ENCODE assay signal across 8 mouse cellular contexts in genomic region chr5:24603431-24604010, GRCm38 (mm10). TPM values are rescaled to one million over a fixed set of nuclear protein-coding genes. Genes with fewer than 3 reads are reported as not detected.
DNase-seq lines count a peak whose midpoint lies in the region; ATAC-seq and TF ChIP-seq lines count a peak whose summit lies in the region.

No protein-coding gene starts in this region.

- peak overlapping the region; percentile 94; the same call in 1 of the 2 replicates for H3K9ac ChIP-seq in limb, embryonic 13.5 days

- 55% methylated on average over 8 of the region's 8 CpGs for WGBS in limb, embryonic 13.5 days

- H3K27ac ChIP-seq in testis, adult 2 months (ENCODE audit: control insufficient read depth, insufficient read depth, low read depth, low read length): peak overlapping the region; percentile 14
- peak overlapping the region; percentile 100 for H3K27ac ChIP-seq in limb, embryonic 13.5 days

- no peaks in the 10 kb centered on the region for H3K27me3 ChIP-seq in testis, adult 2 months (ENCODE audit: control insufficient read depth, insufficient read depth, low read length)
- no peaks in the 10 kb centered on the region for H3K27me3 ChIP-seq in limb, embryonic 13.5 days

- no peaks in the 10 kb centered on the region for H3K9me3 ChIP-seq in limb, embryonic 13.5 days

- DNase-seq in cerebellum, adult 9-11 months: peak; percentile 62
- no peak for DNase-seq in cerebellum, adult 18-20 months
- DNase-seq in testis, postnatal 10 days (ENCODE audit: low spot score): no peak
- DNase-seq in ovary, postnatal 10 days (ENCODE audit: low spot score): no peak
- DNase-seq in embryo, embryonic 11 days: no peak
- DNase-seq in urinary bladder, postnatal 10 days (ENCODE audit: low spot score): no peak

- no peak for TF ChIP-seq CTCF in testis, adult 2 months (IDR thresholded peaks at IDR 0.05; ENCODE audit: control insufficient read depth, insufficient read depth, insufficient replicate concordance, low read depth, low read length)

- H3K4me1 ChIP-seq in testis, adult 2 months (ENCODE audit: control insufficient read depth, insufficient read depth, low read length): peaks cover 27% of the 10 kb centered on the region
- H3K4me1 ChIP-seq in limb, embryonic 13.5 days: peaks cover 67% of the 10 kb centered on the region

- H3K36me3 ChIP-seq in testis, adult 2 months (ENCODE audit: control insufficient read depth, insufficient read depth, low read length): no peaks in the 10 kb centered on the region
- H3K36me3 ChIP-seq in limb, embryonic 13.5 days: no peaks in the 10 kb centered on the region

- H3K4me2 ChIP-seq in limb, embryonic 13.5 days (replicated peaks): peak overlapping the region; percentile 92

- no peak for ATAC-seq in limb, embryonic 13.5 days (ENCODE audit: low FRiP score, low read depth)

- no peak for TF ChIP-seq POLR2A in testis, adult 2 months (IDR thresholded peaks at IDR 0.05; ENCODE audit: control insufficient read depth, low read depth, low read length)

- no peak overlapping the region for H3K4me3 ChIP-seq in testis, adult 2 months (ENCODE audit: control insufficient read depth, low read depth, low read length)
- H3K4me3 ChIP-seq in limb, embryonic 13.5 days: peak overlapping the region; percentile 72

RNA-seq across cellular contexts. Expression of gene Chpf2, which starts 17.0 kb away (rescaled TPM):
- 9.1 and 12.4 TPM in 2 replicates for polyA plus RNA-seq in testis, adult 2 months (2012; rRNA removed)
- polyA plus RNA-seq in limb, embryonic 13.5 days (2015; fragmentation: Nextera tagmentation; extraction: Ambion mirVana): 31.6 and 33.3 TPM in 2 replicates

RNA-seq across cellular contexts. Expression of gene Smarcd3, which starts 20.7 kb away (rescaled TPM):
- 5.0 and 16.5 TPM in 2 replicates for polyA plus RNA-seq in testis, adult 2 months (2012; rRNA removed)
- 51.2 and 51.3 TPM in 2 replicates for polyA plus RNA-seq in limb, embryonic 13.5 days (2015; fragmentation: Nextera tagmentation; extraction: Ambion mirVana)

RNA-seq across cellular contexts. Expression of gene Abcf2, which starts 26.3 kb away (rescaled TPM):
- 184 and 194 TPM in 2 replicates for polyA plus RNA-seq in testis, adult 2 months (2012; rRNA removed)
- polyA plus RNA-seq in limb, embryonic 13.5 days (2015; fragmentation: Nextera tagmentation; extraction: Ambion mirVana): 120 and 128 TPM in 2 replicates

RNA-seq across cellular contexts. Expression of gene 4931409K22Rik, which starts 46.9 kb away (rescaled TPM):
- polyA plus RNA-seq in testis, adult 2 months (2012; rRNA removed): 108 and 117 TPM in 2 replicates
- polyA plus RNA-seq in limb, embryonic 13.5 days (2015; fragmentation: Nextera tagmentation; extraction: Ambion mirVana): 0.17 and 0.49 TPM in 2 replicates
